Mouse (Mus musculus) myocyte (in vitro differentiated cells): ENCODE data around the gene Slc38a11. TPM values are rescaled to one million over a fixed set of nuclear protein-coding genes. Genes with fewer than 3 reads are reported as not detected.

ENCODE experiments used
- H3K27me3 ChIP-seq: one replicate; pipeline ENCODE4 v1.6.1; 2011; ENCODE audit not compliant: control insufficient read depth, insufficient read depth, insufficient read length
- H3K36me3 ChIP-seq: one replicate; pipeline ENCODE4 v1.6.1; 2011; ENCODE audit not compliant: control insufficient read depth, insufficient read depth
- H3K4me2 ChIP-seq: one replicate; pipeline ENCODE4 v1.6.1; 2011; ENCODE audit warnings: low read depth, control low read depth
- H3K4me3 ChIP-seq: one replicate; pipeline ENCODE4 v1.5.1; 2011; ENCODE audit warnings: mild to moderate bottlenecking, control low read depth, moderate library complexity
- H3K79me2 ChIP-seq: one replicate; pipeline ENCODE4 v1.6.1; 2011; ENCODE audit not compliant: control insufficient read depth, insufficient read depth
- H3ac ChIP-seq: one replicate; pipeline ENCODE4 v1.6.1; 2011; ENCODE audit not compliant: control insufficient read depth, insufficient read length
- CEBPB ChIP-seq: IDR thresholded peaks from 2 replicates; pipeline ENCODE4 v1.6.1; 2011; ENCODE audit warnings: mild to moderate bottlenecking, moderate library complexity; ENCODE audit not compliant: poor library complexity, insufficient read depth, severe bottlenecking
- E2F4 ChIP-seq: IDR thresholded peaks from one replicate; pipeline ENCODE4 v1.6.1; 2011; ENCODE audit warnings: mild to moderate bottlenecking, control low read depth, moderate library complexity; ENCODE audit not compliant: insufficient read depth
- MAX ChIP-seq: IDR thresholded peaks from one replicate; pipeline ENCODE4 v1.6.1; 2011; ENCODE audit warnings: low read depth, mild to moderate bottlenecking, control low read depth
- MYOD1 ChIP-seq, 3 experiments: IDR thresholded peaks; one replicate each; pipeline ENCODE4 v1.6.1; 2011; ENCODE audit warnings: control low read depth in 2 of 3, low read depth in 2 of 3, mild to moderate bottlenecking in 2 of 3, moderate library complexity in 1 of 3; ENCODE audit not compliant: insufficient read length in 2 of 3, control insufficient read depth in 1 of 3
- MYOG ChIP-seq, 3 experiments: IDR thresholded peaks; one replicate each; pipeline ENCODE4 v1.6.1; 2011; ENCODE audit warnings: control low read depth in 2 of 3, low read depth in 2 of 3, mild to moderate bottlenecking in 2 of 3; ENCODE audit not compliant: insufficient read length in 2 of 3, control insufficient read depth in 1 of 3, insufficient read depth in 1 of 3
- POLR2A ChIP-seq: IDR thresholded peaks from one replicate; pipeline ENCODE4 v1.6.1; 2011; ENCODE audit warnings: low read depth, mild to moderate bottlenecking, control low read depth, moderate library complexity; ENCODE audit not compliant: insufficient read length
- POLR2AphosphoS2 ChIP-seq: IDR thresholded peaks from one replicate; pipeline ENCODE4 v1.6.1; 2011; ENCODE audit warnings: low read depth, control low read depth; ENCODE audit not compliant: insufficient read length
- REST ChIP-seq: IDR thresholded peaks from one replicate; pipeline ENCODE4 v1.6.1; 2011; ENCODE audit warnings: mild to moderate bottlenecking, control low read depth, moderate library complexity; ENCODE audit not compliant: insufficient read depth, insufficient read length
- SRF ChIP-seq: IDR thresholded peaks from one replicate; pipeline ENCODE4 v1.6.1; 2011; ENCODE audit warnings: low read depth; ENCODE audit not compliant: control insufficient read depth, insufficient read length
- TCF12 ChIP-seq: IDR thresholded peaks from one replicate; pipeline ENCODE4 v1.6.1; 2011; ENCODE audit warnings: mild to moderate bottlenecking, control low read depth; ENCODE audit not compliant: poor library complexity, insufficient read depth, severe bottlenecking
- TCF3 ChIP-seq: IDR thresholded peaks from one replicate; pipeline ENCODE4 v1.6.1; 2011; ENCODE audit warnings: low read depth, control low read depth; ENCODE audit not compliant: insufficient read length
- USF1 ChIP-seq: IDR thresholded peaks from one replicate; pipeline ENCODE4 v1.6.1; 2011; ENCODE audit warnings: low read depth, mild to moderate bottlenecking, control low read depth, moderate library complexity
- polyA plus RNA-seq: library from polyadenylated mRNA; unstranded; fragments of >200 nt; fragmentation: generic; extraction: Trizol; gene quantifications from one replicate; pipeline ENCODE4 v1.2.1, GENCODE M21; 2012; ENCODE audit warnings: missing spikeins

The Slc38a11 gene
- polyA plus RNA-seq, 1 experiment: not detected

GRCm38 (mm10) chr2:65336608-65337007 lies 27.2 kb downstream of the Slc38a11 start:
- Histone ChIP-seq H3K4me2 (no peak overlapping the region), H3K36me3 (no peaks in the 10 kb centered on the region)
- TF ChIP-seq REST (no peak), E2F4 (no peak), MYOG (IDR thresholded peaks at IDR 0.05; ENCODE audit: control insufficient read depth in 1 of 3, insufficient read depth in 1 of 3, insufficient read length in 2 of 3, low read depth in 2 of 3) (no peak), POLR2A (no peak), SRF (no peak), TCF3 (no peak), TCF12 (no peak), CEBPB (no peak), POLR2AphosphoS2 (no peak), MAX (no peak), MYOD1 (IDR thresholded peaks at IDR 0.05; ENCODE audit: control insufficient read depth in 1 of 3, insufficient read length in 2 of 3, low read depth in 2 of 3) (no peak), USF1 (no peak)

GRCm38 (mm10) chr2:65334091-65334490 lies 29.7 kb downstream of the Slc38a11 start:
- Histone ChIP-seq H3K4me2 (no peak overlapping the region), H3K4me3 (no peak overlapping the region), H3ac (no peak overlapping the region), H3K79me2 (no peaks in the 10 kb centered on the region), H3K27me3 (no peaks in the 10 kb centered on the region), H3K36me3 (no peaks in the 10 kb centered on the region)
- TF ChIP-seq MYOG (IDR thresholded peaks at IDR 0.05; ENCODE audit: control insufficient read depth in 1 of 3, insufficient read depth in 1 of 3, insufficient read length in 2 of 3, low read depth in 2 of 3) (no peak), TCF12 (no peak)

More at GRCm38 (mm10) chr2:65336608-65337007, 27.2 kb downstream of the Slc38a11 start:
- Histone ChIP-seq H3K27me3 (no peaks in the 10 kb centered on the region), H3K4me3 (no peak overlapping the region), H3ac (no peak overlapping the region), H3K79me2 (no peaks in the 10 kb centered on the region)

- Histone ChIP-seq H3K27me3 (no peaks in the 10 kb centered on the region), H3K36me3 (no peaks in the 10 kb centered on the region), H3K4me3 (no peak overlapping the region), H3K79me2 (no peaks in the 10 kb centered on the region), H3K4me2 (no peak overlapping the region), H3ac (no peak overlapping the region)
- TF ChIP-seq E2F4 (no peak), POLR2A (no peak), MYOD1 (IDR thresholded peaks at IDR 0.05; ENCODE audit: control insufficient read depth in 1 of 3, insufficient read length in 2 of 3, low read depth in 2 of 3) (no peak), REST (no peak), SRF (no peak), MAX (no peak), USF1 (no peak)
These were observed 32.5 kb downstream of the Slc38a11 start for GRCm38 (mm10) chr2:65331321-65331720.

- H3K27me3 ChIP-seq: no peaks in the 10 kb centered on the region
- no peaks in the 10 kb centered on the region for H3K79me2 ChIP-seq
- H3ac ChIP-seq: no peak overlapping the region
- no peak overlapping the region for H3K4me2 ChIP-seq
- H3K4me3 ChIP-seq: no peak overlapping the region
- TF ChIP-seq POLR2AphosphoS2 (no peak), TCF3 (no peak), USF1 (no peak), TCF12 (no peak), POLR2A (no peak)
- H3K36me3 ChIP-seq: no peaks in the 10 kb centered on the region
These were observed 41.7 kb downstream of the Slc38a11 start for GRCm38 (mm10) chr2:65321998-65322754.

- H3ac ChIP-seq: no peak overlapping the region
- H3K27me3 ChIP-seq: no peaks in the 10 kb centered on the region
- no peak for TF ChIP-seq CEBPB
- no peak for TF ChIP-seq MAX
- TF ChIP-seq POLR2A: no peak
- TF ChIP-seq REST: no peak
- no peak for TF ChIP-seq E2F4
- no peak for TF ChIP-seq TCF3
- TF ChIP-seq TCF12: no peak
- TF ChIP-seq USF1: no peak
- TF ChIP-seq SRF: no peak
- H3K79me2 ChIP-seq: no peaks in the 10 kb centered on the region
- H3K4me2 ChIP-seq: no peak overlapping the region
- no peak overlapping the region for H3K4me3 ChIP-seq
- no peaks in the 10 kb centered on the region for H3K36me3 ChIP-seq
These were observed 42.9 kb downstream of the Slc38a11 start for GRCm38 (mm10) chr2:65320975-65321374.
